Mouse (Mus musculus) heart, embryonic 14.5 days (tissue): ENCODE results near the gene Gm40460. TPM values are rescaled to one million over a fixed set of nuclear protein-coding genes. Genes with fewer than 3 reads are reported as not detected.
A peak's percentile ranks its signal among the peaks of the same experiment; 100 is the strongest.
"Not testable (repeated sequence)": the region's sequence is repeated elsewhere in the genome, so short reads cannot be mapped to it uniquely, and the experiment has no call there.

Source experiments
- ATAC-seq: fragments of 200-750 bp; cut with Nextera tagmentation; 2 replicates; pipeline ENCODE4 v1.8.0; 2017; ENCODE audit warnings: low read depth, moderate TSS enrichment; ENCODE audit not compliant: insufficient number of reproducible peaks, insufficient read depth, low FRiP score
- H3K27ac ChIP-seq, 2 experiments: fragments of 200-500 bp in 1 of 2; fragments of 300-500 bp in 1 of 2; sonication (generic) in 1 of 2; replicated peaks in 1 of 2; 2 replicates each; pipeline ENCODE4 v1.5.1; 2012 to 2014; ENCODE audit warnings: low read depth in 2 of 2, low read length in 2 of 2, control low read depth in 1 of 2, mild to moderate bottlenecking in 1 of 2, mixed read lengths in 1 of 2; ENCODE audit not compliant: control insufficient read depth in 1 of 2, insufficient read depth in 1 of 2
- H3K27me3 ChIP-seq: fragments of 300-500 bp; sonication (generic); 2 replicates; pipeline ENCODE4 v1.6.1; 2014; ENCODE audit warnings: mild to moderate bottlenecking, low read length, control low read depth; ENCODE audit not compliant: control insufficient read depth, insufficient read depth
- H3K36me3 ChIP-seq: fragments of 300-500 bp; sonication (generic); 2 replicates; pipeline ENCODE4 v1.6.1; 2014; ENCODE audit warnings: mild to moderate bottlenecking, control low read depth, low read length, mixed read lengths; ENCODE audit not compliant: control insufficient read depth, insufficient read depth
- H3K4me1 ChIP-seq, 2 experiments: fragments of 200-500 bp in 1 of 2; fragments of 300-500 bp in 1 of 2; sonication (generic) in 1 of 2; 2 replicates each; pipeline ENCODE4 v1.6.1; 2012 to 2014; ENCODE audit warnings: low read length in 2 of 2, control low read depth in 1 of 2, mixed read lengths in 1 of 2; ENCODE audit not compliant: control insufficient read depth in 2 of 2, insufficient read depth in 2 of 2
- H3K4me2 ChIP-seq: fragments of 300-500 bp; sonication (generic); 2 replicates; pipeline ENCODE4 v1.6.1; 2014; ENCODE audit warnings: mild to moderate bottlenecking, low read length
- H3K4me3 ChIP-seq, 2 experiments: fragments of 200-500 bp in 1 of 2; fragments of 300-500 bp in 1 of 2; sonication (generic) in 1 of 2; 2 replicates each; pipeline ENCODE4 v1.5.1; 2012 to 2014; ENCODE audit warnings: low read length in 2 of 2, mild to moderate bottlenecking in 2 of 2, control low read depth in 1 of 2, low read depth in 1 of 2, moderate library complexity in 1 of 2; ENCODE audit not compliant: control insufficient read depth in 1 of 2, insufficient read depth in 1 of 2
- H3K9ac ChIP-seq: fragments of 300-500 bp; sonication (generic); 2 replicates; pipeline ENCODE4 v1.6.1; 2014; ENCODE audit warnings: mild to moderate bottlenecking, low read length
- H3K9me3 ChIP-seq: fragments of 300-500 bp; sonication (generic); 2 replicates; pipeline ENCODE4 v1.6.1; 2016; ENCODE audit warnings: low read length, control low read depth; ENCODE audit not compliant: control insufficient read depth
- whole genome bisulfite sequencing: fragments of 180-500 bp; shearing (Covaris S2); extraction: QIAGEN DNeasy Blood & Tissue Kit; methylation state at CpG from one replicate; pipeline ENCODE4 v1.1.7; 2014; 5-methylcytosine and 5-hydroxymethylcytosine counted together
- polyA plus RNA-seq: library from polyadenylated mRNA; unstranded; fragments of >200 nt; fragmentation: Nextera tagmentation; extraction: Ambion mirVana; gene quantifications from 2 replicates; pipeline ENCODE4 v1.2.1, GENCODE M21; 2014

Gene Gm40460
- not detected in 2 replicates for polyA plus RNA-seq

- H3K4me3 ChIP-seq = no peak within 1 kb of the TSS
- no peaks in the 10 kb centered on the region for H3K27me3 ChIP-seq
- no peaks in the 10 kb centered on the region for H3K4me1 ChIP-seq
- no peaks in the 10 kb centered on the region for H3K36me3 ChIP-seq
- ATAC-seq = no peak
- peaks cover 4% of the 10 kb centered on the region for H3K9me3 ChIP-seq
- no peak within 1 kb of the TSS for H3K9ac ChIP-seq
- H3K4me2 ChIP-seq = no peak within 1 kb of the TSS
- H3K27ac ChIP-seq = no peak within 1 kb of the TSS
- WGBS = 29% methylated on average over 2 of the region's 2 CpGs
Observed at GRCm38 (mm10) chr7:142240978-142241377, at the start of gene Gm40460. TSS of gene Gm40460 (minus strand) at chr7:142241078.

- not testable (repeated sequence) for ATAC-seq, H3K9ac ChIP-seq, H3K4me3 ChIP-seq, H3K4me2 ChIP-seq, H3K27me3 ChIP-seq, H3K9me3 ChIP-seq, H3K27ac ChIP-seq, H3K36me3 ChIP-seq, H3K4me1 ChIP-seq
- 47% methylated on average over 9 of the region's 9 CpGs for WGBS
Observed at GRCm38 (mm10) chr7:142285910-142286612, 45.2 kb upstream of the Gm40460 start.

DNA sequence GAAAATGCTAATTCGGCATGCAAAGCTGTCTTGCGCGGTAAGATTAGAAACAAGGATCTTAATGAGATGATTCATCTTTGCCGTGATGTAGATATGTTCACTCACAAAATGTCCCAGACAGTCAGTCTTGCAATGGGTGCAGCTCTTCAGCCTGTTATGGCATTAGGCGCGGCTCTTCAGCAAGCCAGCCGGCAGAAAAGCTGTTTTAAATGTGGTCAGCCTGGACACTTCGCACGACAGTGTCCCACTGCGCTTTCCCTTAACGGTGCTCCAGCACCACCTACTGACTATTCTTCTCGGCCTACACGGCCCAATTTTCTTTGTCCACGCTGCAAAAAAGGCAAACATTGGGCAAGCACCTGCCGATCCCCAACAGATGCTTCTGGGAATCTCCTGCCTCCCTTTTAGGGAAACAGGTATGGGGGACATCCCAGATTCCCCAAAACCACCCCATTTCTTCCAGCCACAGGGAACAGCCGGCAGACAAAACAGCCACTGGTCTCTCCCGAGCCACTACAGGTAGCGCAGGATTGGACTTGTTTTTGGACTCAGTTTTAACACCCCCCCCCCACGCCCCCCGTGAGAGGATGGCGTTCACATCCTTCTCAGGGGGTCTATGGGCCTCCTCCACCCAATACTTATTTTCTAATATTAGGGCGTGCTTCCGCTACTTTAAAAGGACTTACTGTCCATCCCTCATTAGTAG lies 44.4 kb upstream of the Gm40460 start:
- H3K4me3 ChIP-seq = peak overlapping the region; percentile 32 to 58
- no peak for ATAC-seq
- 20% methylated on average over 23 of the region's 23 CpGs for WGBS
- no peaks in the 10 kb centered on the region for H3K36me3 ChIP-seq
- no peaks in the 10 kb centered on the region for H3K27me3 ChIP-seq
- H3K27ac ChIP-seq = peak overlapping the region; percentile 47 to 90; a peak in 3 of 4 replicates
- H3K4me1 ChIP-seq = peaks cover 7% of the 10 kb centered on the region in 2 experiments
- peak overlapping the region; percentile 95 for H3K4me2 ChIP-seq
- H3K9ac ChIP-seq = peak overlapping the region; percentile 89
- no peaks in the 10 kb centered on the region for H3K9me3 ChIP-seq

DNA sequence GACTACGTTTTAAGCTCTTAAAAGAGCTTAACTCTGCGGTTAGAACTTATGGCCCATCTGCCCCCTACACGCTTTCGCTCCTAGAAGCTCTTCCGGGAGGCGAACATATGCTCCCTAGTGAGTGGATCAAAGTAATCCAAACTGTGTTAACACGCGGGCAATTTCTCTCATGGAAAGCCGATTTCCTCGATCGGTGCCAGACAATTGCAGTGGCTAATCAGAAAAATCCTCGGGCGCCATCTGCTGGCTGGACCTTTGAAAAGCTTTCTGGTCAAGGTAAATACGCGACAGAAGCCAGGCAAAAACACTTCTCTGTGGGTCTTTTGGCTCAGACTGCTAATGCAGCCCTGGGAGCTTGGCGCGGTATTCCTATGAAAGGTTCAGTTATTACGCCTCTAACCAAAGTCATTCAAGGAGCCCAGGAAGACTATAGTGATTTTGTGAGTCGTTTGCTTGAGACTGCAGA lies 43.8 kb upstream of the Gm40460 start:
- peak; percentile 70 for ATAC-seq
- H3K27me3 ChIP-seq = no peaks in the 10 kb centered on the region
- H3K4me2 ChIP-seq = peak overlapping the region; percentile 95
- peak overlapping the region; percentile 90 to 91 for H3K27ac ChIP-seq
- no peaks in the 10 kb centered on the region for H3K9me3 ChIP-seq
- H3K9ac ChIP-seq = peak overlapping the region; percentile 89
- WGBS = under 1% methylated on average over 19 of the region's 19 CpGs
- H3K4me1 ChIP-seq = peaks cover 7% of the 10 kb centered on the region in 2 experiments
- no peaks in the 10 kb centered on the region for H3K36me3 ChIP-seq
- peak overlapping the region; percentile 45 to 58 for H3K4me3 ChIP-seq

DNA sequence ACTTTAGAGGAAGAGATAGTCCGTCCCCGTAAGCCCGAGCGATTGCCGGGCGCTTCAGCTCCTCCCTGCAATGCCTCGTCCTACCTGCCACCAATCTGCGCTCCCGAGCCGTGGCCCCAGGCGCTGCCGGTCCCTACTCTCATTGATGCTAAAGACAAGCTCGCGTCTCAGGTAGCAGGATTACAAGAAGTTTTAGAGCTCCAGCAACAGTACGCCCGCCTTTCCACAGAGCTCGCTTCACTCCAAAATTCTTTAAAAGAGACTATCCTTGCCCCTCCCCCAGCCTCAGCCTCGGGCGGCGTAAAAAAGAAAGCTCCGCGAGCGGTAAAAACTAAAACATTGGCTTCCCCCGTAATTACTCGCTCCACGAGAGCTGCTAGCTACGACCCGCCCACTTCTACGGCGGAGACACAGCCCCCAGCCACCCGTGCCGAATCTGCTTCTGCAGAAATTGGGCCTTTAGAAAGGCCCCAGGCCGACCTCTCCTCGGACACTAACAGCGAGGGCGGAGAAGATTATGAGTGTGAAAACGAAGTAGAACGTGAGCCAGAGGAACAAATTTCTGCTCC lies 43.2 kb upstream of the Gm40460 start:
- under 1% methylated on average over 38 of the region's 38 CpGs for WGBS
- ATAC-seq = peak; percentile 52; the same call in 1 of the 2 replicates
- H3K4me2 ChIP-seq = peak overlapping the region; percentile 95

GRCm38 (mm10) chr7:142282847-142283246 lies 42.0 kb upstream of the Gm40460 start:
- H3K36me3 ChIP-seq, ATAC-seq, H3K4me2 ChIP-seq, H3K4me3 ChIP-seq, H3K9me3 ChIP-seq, H3K9ac ChIP-seq, H3K4me1 ChIP-seq, H3K27ac ChIP-seq, H3K27me3 ChIP-seq: not testable (repeated sequence)
- 14% methylated on average over 2 of the region's 2 CpGs for WGBS

More for the DNA sequence above, 43.2 kb upstream of the Gm40460 start:
- H3K4me1 ChIP-seq = peaks cover 7% of the 10 kb centered on the region in 2 experiments
- no peaks in the 10 kb centered on the region for H3K9me3 ChIP-seq
- no peaks in the 10 kb centered on the region for H3K36me3 ChIP-seq
- peak overlapping the region; percentile 45 to 58 for H3K4me3 ChIP-seq
- H3K27me3 ChIP-seq = no peaks in the 10 kb centered on the region
- H3K27ac ChIP-seq = peak overlapping the region; percentile 90 to 91
- peak overlapping the region; percentile 89 for H3K9ac ChIP-seq

GRCm38 (mm10) chr7:142279291-142279690 lies 38.4 kb upstream of the Gm40460 start:
- H3K9ac ChIP-seq, H3K9me3 ChIP-seq, H3K27me3 ChIP-seq, H3K4me1 ChIP-seq, H3K4me3 ChIP-seq, ATAC-seq, H3K36me3 ChIP-seq, H3K4me2 ChIP-seq, H3K27ac ChIP-seq: not testable (repeated sequence)
- WGBS = 71% methylated on average over 1 of the region's 1 CpGs
